Mouse (Mus musculus) gastrocnemius, adult 18-20 months (tissue): ENCODE results near the gene Phf23. TPM values are rescaled to one million over a fixed set of nuclear protein-coding genes. Genes with fewer than 3 reads are reported as not detected.
"Not testable (repeated sequence)": the region's sequence is repeated elsewhere in the genome, so short reads cannot be mapped to it uniquely, and the experiment has no call there.

ENCODE experiments used
- DNase-seq: peaks from one replicate; pipeline ENCODE4 v3.0.0; 2021; ENCODE audit warnings: low spot score
- long read RNA-seq, 2 experiments: library from polyadenylated mRNA; stranded (forward); transcript quantifications; one replicate each; pipeline ENCODE4 v2.0.0; 2021
- total RNA-seq, 2 experiments: library from RNA; stranded (reverse); gene quantifications; 2 replicates each; pipeline ENCODE4 v1.2.3; 2021

Gene Phf23
- 10 to 100 TPM; 18.0 to 19.2 TPM for total RNA-seq
- long read RNA-seq, experiment 1, transcript Phf23-201 (5 exons, 2,006 nt) = major isoform, 10 of 15 reads
- long read RNA-seq, experiment 1, partial matches to known transcripts = 1 of 15 reads
- long read RNA-seq, experiment 1, other reads (novel, unspliced or antisense) = 0 of 15 reads
- long read RNA-seq, experiment 2, transcript Phf23-201 (5 exons, 2,006 nt) = major isoform, 8 of 16 reads
- long read RNA-seq, experiment 2, partial matches to known transcripts = 2 of 16 reads
- long read RNA-seq, experiment 2, other reads (novel, unspliced or antisense) = 3 of 16 reads

DNA sequence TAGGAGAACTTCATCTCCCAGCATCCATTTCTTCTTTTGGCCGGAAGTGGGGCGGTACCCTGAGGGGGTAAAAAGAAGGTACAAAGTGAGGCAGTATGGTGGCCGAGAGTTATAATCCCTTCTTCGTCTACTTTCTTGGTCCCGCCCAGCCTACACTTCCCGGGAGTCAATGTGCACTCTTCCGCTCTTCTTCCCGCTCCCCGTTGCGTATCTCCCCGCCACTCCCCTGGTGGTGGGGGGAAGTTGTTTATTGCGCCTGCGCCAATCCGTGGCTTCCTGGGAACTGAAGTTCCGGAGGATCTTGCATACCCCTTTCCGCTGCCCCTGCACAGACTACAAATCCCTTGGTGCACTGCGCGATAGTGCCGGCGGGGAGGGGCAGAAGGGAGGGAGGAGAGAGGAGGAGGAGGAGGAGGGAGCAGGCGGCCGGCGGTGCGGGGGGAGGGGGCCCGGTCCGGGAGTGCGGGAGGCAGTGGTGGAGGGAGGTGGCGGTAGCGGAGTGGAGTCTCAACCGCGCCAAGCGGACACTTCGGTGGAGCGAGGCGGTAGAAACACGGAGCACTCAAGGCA lies at the start of gene Phf23:
TSS of gene Phf23 (plus strand) at position 387 of the 570 bp plus-strand sequence.
- DNase-seq = peak; percentile 99

DNA sequence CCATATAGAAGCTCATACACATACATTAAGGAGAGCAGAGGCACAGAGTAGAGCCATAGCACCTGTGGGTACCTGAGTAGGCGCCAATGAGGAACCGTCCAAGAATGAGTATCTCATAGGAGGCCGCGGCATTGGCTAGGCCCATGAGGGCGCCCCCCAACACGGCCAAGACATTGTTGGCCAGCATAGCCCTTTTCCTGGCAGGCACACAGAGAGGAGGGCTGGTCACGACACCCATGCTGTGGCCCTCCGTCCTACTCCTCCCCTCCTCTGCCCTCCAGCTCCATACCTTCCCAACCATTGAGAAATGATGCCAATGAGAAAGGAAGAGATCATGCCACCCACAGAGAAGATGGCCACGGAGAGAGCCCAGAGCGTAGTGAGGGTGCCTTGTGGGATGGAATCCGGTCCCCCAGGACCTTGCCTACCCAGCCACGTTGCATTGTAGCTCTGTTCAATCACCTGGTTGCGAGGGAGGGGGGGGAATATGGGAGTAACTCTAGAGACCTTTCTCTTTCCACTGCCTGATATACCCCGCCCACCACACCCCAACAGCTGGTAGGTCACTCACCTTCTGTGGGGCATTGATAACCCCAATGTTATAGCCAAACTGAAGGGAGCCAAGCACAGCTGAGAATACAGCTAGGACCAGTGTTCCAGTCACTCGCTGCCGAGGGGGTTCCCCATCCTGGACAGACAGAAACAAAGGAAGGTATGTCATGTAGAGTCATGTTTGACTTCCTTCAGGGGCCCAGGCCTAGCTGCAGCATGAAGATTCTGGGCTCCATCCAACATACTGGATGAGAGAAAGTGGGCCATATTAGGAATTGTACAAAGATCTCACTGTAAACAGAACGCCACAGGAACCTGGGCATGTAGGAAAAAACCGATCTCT lies 49.3 kb upstream of the Phf23 start:
- DNase-seq = no peak

DNA sequence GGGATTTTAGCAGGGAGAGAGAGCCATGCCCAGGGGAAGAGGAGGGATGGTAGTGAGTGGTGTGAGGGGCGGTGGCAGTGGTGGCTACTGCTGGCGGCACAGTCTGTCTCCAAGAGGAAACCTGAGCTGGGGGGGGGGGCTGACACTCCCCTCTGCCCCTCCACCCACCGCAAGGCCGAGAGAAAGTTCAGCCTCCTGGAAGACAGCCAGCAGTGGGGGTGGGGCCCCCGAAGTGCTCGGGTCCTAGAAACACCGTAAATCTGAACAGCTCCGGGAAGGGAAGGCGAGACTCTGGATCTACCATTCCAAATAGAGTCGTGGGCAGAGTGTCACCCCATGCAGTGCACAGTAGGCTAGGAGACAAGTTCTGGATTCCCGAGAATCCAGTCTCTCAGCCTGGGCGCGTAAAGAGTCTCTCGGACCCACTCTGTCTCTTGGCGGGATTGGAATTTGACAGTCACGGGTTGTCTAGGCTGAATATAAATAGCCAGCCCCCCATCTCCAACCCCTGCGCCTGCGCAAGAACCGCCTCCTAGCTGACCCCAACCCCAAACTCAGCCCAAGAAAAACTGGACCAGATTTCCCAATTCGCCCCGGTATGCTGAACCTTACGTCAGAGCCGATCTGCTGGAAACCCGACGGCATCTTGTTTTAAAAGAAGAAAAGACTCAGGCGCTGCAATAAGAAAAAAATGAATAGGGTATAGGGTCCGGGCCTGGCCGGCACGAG lies 48.1 kb upstream of the Phf23 start:
- DNase-seq = peak; percentile 88

DNA sequence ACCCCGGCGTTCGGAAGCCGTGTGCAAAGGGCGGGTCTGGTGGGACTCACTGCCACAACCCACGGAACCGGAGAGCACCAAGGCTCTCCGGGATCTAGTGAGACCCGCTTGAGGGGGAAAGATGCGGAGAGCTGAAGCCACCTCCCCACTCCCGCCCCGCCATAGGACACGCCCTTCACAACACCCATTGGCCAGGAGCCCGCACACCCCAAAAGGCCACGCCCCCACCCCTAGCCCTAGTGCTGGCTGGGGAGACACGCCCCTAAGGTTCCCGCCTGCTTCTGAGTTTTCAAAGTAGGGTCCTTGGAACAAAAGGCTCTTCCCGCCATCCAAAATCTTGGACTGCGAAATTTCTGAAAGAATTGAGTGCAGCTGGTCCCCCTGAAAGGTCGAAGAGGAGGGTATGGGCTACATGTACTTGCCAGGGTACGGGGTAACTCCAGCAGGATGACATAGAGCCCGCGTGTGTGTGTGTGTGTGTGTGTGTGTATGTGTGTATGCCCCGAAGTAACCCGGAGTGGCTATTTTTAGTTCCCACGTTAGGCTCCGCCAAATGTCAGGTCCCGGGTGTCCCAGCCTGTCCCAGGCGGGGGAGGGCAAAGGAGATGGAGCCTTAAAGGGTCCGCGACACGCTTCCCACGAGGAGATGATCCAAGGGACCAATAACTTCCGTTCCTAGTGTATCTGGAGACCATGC lies 47.4 kb upstream of the Phf23 start, which contains the start of gene Slc2a4:
TSS of gene Slc2a4 (minus strand) at position 123 of the 697 bp plus-strand sequence.
- peak; percentile 96 for DNase-seq

DNA sequence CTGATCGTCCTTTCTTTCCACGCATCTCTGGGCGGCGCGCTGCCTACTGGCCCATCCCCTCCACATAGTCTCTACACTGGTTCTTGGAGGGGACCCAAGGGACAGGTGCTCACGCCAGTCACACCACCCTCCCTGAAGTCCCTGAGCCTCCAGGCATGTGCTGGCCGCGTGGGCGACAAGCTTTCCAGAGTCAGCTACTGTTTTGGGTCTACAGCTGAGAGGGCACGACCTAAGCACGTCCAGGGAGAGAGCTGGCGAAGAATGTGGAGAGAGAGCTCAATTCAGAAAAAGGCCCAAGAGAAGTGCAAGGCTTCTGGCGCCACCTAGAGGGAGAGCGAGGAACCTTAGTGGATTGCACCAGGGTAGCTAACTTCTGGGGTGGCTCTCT lies 46.8 kb upstream of the Phf23 start:
- DNase-seq = peak; percentile 95

DNA sequence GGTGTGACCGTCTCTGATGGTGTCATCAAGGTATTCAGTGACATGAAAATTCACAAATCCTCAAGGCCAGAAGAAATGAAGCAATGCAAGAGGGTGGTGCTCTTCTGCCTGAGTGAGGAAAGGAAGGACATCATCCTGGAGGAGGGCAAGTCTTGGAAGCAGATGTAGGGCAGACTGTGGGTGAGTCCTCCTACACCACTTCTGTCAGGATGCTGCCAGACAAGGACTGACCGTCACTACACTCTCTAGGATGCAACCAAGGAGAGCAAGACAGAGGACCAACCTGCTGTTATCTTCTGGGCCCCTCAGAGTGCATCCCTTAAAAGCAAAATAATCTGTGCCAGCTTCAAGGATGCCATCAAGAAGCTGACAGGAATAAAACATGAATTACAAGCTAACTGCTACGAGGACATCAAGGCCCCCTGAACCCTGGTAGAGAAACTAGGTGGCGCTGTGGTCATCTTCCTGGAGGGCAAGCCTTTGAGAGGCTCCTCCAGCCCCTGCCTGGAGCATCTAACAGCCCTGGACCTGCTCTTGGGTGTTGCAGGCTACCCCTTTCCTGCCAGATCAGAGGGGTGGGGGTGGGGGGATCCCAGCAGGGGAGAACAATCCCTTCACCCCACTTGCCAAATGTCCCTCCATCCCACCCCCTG lies 44.6 kb upstream of the Phf23 start:
- peak; percentile 31 for DNase-seq

DNA sequence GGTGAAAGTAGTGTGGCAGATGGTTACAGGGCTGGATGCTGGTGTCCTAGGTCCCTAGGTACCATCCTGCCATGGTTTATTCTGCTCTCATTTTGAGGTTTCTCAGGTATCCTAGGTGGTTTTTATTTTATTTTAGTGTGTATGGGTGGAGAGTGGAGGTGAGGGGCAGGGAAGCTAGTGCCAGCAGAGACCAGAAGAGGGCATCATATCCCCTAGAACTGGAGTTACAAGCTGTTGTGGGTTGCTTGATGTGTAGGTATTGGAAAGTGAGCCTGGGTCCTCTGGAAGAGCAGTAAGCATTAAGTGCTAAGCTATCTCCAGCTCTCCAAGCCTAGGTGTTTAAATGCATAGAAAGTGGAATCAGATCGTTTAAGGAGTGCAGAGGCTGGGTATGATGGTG lies 43.3 kb upstream of the Phf23 start:
- DNase-seq = no peak

DNA sequence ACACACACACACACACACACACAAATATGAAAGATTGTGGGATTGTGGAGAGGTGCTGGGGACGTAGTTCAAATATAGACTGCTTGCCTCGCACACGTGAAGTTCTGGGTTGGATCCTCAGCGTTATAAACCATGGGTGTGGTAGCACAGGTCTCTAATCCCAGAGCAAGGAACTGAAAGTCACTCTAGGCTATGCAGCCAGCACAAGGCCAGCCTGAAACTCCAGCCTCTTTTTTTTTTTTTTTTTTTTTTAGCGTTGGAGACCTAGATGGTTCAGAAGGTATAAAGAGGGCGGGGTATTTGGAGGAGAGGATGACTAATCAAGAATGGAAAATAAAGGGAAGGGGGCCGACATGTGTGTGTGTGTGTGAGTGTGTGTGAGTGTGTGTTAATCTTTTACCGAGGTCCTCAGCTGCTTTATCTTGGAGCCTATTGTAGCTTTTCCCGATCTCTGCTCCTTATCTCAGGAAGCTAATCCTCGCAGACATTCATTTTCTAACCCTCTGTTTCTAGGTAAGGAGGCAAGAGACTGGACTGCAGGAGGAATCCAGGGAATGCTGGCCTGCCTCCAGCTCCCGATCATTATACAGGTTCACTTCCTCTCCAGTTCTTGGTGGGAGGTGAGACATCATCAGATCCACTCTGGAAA lies 42.2 kb upstream of the Phf23 start:
- no peak for DNase-seq

DNA sequence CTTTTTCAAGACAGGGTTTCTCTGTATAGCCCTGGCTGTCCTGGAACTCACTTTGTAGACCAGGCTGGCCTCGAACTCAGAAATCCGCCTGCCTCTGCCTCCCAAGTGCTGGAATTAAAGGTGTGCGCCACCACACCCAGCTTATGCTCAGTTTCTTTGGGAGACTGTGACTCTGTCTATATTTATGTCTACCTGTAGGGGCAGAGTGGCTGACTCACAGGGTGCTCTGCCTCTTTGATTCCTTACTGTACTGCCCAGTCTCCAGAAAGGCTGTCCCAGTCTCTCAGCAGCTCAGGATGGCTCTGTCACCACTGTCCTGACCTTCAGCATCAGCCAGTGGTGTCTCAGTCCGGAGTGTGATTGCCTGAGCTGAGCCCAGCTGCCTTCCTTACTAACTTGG lies 40.0 kb upstream of the Phf23 start:
- DNase-seq = not testable (repeated sequence)

DNA sequence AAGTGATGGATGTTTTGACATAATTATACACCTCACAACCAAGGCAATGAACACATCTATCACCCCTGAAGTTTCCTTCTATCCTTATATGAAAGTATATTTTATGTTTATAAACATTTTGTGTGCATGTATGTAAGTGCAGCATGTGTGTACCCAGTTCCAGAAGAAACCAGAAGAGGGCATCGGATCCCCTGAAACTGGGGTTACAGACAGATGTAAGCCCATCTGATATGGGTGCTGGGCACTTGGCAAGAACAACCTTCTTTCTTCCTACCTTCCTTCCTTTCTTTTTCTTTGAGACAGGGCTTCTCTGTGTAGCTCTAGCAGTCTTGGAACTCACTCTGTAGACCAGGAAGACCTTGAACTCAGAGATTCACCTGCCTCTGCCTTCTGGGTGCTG lies 39.4 kb upstream of the Phf23 start:
- no peak for DNase-seq

DNA sequence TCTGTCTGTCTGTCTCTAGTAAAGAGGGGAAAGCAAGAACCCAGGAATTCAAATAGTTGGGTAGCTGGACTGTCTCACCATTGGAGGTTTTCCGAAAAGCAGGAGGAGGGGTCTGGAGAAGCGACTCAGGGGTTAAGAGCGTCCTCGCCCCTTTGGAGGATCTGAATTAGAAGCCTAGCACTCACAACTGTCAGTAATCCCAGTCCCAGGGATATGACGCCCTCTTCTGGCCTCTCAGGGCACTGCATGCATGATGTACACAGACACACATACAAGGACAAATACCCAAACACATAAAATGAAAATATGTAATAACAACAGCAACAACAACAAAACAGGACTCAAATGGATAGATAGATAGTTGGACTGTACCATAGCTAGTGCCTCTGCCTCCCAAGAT lies 35.0 kb upstream of the Phf23 start:
- no peak for DNase-seq

DNA sequence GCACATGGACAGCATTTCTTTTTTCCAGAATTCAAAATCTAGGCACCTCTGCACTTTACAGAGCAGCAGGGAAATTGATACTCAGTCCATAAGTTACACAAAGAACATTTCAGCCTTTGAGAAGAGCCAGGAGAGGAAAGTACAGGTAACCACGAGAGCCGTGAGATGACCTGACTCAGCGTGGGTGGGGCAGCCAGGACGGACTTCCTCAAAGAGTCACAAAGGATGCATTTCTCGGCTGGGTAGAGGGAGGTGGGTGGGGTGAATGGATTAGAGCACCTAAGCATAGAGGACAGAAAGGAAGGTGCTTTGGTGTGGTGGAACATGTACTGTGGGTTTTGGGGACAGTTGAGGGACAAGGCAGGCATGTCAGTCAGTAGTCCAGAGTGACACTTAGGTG lies 33.7 kb upstream of the Phf23 start:
- DNase-seq = no peak

DNA sequence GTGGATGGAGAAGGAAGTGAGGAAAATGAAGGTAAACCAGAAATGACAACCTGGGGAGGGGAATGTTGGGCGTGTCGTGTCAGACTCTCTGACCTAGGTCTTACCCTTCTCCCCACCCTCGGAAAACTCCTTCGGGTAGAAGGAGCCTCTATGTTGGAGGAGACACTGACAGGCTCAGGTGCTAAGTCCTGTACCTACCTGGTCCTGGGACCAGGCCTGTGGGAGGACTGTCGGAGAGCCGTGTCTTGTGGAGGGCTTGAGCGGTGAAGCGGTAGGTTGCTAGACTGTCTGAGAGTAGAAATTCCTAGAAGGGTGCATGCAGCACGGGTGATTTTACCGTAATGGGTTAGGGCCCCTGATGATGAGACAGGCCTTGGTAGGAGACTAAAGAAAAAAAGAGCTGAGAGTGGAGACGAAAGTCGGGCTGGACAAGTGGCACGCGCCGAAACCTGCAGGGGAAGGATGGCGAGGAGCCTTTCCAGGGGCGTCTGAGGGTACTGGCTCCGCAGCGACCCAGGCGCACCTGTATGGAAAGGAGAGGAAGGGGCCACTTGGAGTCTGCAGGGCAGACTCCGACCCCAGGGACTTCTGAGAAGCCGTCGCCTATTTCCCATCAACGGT lies 30.8 kb upstream of the Phf23 start, which contains the start of gene Cldn7:
TSS of gene Cldn7 (plus strand) at position 130 of the 621 bp plus-strand sequence.
- no peak for DNase-seq

DNA sequence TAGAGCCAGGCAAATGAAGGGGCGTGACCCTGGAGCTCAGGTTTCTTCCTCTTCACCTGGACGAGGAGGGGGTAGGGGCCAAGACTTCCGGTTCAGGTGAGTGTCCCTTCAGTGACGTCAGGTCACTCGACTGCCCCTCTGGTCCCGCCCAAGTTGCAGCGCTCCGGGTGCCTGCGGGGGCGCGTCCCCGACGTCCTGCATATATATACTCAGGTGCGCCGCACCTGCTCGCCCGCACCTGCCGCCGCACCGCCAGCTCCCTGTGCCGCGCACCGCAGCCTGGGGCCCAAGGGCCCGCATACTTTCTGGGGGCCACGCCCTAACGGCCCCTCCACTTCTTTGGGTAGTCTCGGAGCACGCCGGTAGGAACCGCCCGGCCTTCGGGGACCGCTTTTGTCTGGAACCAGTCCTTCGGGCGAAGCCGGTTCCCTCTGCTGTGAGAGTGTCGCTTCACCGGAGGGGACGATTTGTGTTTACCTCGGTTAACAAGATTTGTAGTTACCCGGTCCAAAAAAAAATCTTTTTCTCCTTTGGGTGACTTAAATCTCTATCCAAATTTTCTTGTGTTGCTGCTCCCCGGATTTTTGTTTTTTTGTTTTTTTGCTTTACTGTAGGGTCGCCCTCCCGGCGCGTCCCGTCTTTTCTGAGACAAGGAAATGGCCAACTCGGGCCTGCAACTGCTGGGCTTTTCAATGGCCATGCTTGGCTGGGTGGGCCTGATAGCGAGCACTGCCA lies 30.1 kb upstream of the Phf23 start:
- no peak for DNase-seq

DNA sequence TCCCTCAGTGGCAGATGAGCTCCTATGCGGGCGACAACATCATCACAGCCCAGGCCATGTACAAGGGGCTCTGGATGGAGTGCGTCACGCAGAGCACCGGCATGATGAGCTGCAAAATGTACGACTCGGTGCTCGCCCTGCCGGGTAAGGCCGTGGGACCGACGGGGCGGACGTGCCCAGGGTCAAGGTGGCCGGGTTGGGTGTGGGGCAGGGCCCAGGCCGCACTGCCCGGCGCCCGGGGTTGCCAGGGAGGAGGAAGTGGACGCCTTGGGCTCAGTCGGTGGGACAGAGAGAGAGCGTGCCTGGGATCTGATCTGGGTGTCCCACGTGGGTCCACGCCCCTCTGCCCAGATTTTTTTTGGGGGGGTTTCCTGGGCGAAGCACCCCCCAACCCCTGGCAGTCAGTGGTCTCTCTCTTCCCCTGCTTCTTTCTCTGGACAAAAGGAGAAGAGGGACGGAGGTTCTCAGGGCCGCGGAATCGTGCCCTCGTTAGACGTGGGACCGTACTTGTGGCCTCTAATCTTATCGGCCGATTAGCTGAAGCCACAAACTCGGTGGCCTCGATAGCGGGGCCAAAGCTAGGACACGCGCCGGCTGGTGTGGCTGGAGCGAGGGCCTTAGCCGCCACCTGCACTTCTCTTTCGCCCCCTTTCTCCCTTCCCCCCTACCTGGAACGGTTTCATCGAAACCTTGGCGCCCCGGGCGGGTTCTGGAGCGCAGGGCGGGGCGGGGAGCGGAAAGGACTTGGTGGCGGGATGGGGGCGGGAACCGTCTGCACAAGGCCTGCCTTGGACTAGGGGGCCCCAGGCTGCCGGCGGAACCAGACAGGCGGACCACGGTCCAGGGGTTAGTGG lies 29.3 kb upstream of the Phf23 start:
- DNase-seq = no peak

DNA sequence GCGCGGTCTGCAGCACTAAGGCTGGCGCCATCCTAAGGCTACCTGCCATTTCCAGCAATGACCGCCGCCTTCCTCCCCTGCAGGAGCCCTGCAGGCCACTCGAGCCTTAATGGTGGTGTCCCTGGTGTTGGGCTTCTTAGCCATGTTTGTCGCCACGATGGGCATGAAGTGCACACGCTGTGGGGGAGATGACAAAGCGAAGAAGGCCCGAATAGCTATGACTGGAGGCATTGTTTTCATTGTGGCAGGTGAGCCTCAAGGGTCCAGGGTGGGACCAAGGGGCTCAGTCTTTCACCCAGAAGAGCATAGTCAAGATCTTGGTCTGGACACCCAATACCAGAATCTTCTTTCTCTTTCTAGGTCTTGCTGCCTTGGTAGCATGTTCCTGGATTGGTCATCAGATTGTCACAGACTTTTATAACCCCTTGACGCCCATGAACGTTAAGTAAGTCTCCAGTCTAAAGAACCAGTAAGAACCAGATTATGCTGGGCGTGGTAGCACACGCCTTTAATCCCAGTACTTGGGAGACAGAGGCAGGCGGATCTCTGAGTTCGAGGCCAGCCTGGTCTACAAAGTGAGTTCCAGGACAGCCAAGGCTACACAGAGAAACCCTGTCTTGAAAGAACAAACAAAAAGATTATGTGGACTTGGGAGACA lies 28.6 kb upstream of the Phf23 start:
- no peak for DNase-seq

DNA sequence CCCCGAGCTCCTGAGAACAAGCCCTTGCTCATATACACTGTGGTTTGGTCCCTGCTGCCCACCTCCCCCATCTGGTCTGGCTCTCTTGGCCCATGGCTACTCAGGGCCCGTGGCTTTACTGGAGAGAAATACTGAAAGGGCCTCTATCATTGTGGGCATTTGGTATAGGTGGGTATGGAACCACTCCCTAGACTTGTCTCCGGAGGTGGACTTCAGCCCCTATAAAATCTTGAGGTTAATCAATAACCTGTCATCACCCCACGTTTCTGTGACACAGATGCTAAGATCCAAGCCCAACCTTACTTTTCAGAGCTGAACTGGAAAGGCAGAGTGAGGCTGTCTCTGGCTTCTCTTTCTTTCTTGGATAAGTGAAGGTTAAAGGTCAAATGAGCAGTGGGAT lies 26.8 kb upstream of the Phf23 start:
- DNase-seq = no peak
